Mouse (Mus musculus) lung, embryonic 15.5 days (tissue): ENCODE results near the gene Gm20219. TPM values are rescaled to one million over a fixed set of nuclear protein-coding genes. Genes with fewer than 3 reads are reported as not detected.

Experiments
- ATAC-seq: fragments of 200-750 bp; cut with Nextera tagmentation; 2 replicates; pipeline ENCODE4 v1.8.0; 2017; ENCODE audit warnings: moderate number of reproducible peaks, borderline replicate concordance; ENCODE audit not compliant: low FRiP score, low TSS enrichment; ENCODE audit errors: extremely low read depth
- H3K27ac ChIP-seq: fragments of 300-500 bp; sonication (generic); 2 replicates; pipeline ENCODE4 v1.5.1; 2015; ENCODE audit warnings: moderate library complexity, mild to moderate bottlenecking, inconsistent platforms
- H3K27me3 ChIP-seq: fragments of 300-500 bp; sonication (generic); 2 replicates; pipeline ENCODE4 v1.6.1; 2015; ENCODE audit warnings: inconsistent platforms
- H3K36me3 ChIP-seq: fragments of 300-500 bp; sonication (generic); 2 replicates; pipeline ENCODE4 v1.6.1; 2015; ENCODE audit warnings: inconsistent platforms
- H3K4me1 ChIP-seq: fragments of 300-500 bp; sonication (generic); 2 replicates; pipeline ENCODE4 v1.6.1; 2015; ENCODE audit warnings: inconsistent platforms
- H3K4me2 ChIP-seq: fragments of 300-500 bp; sonication (generic); 2 replicates; pipeline ENCODE4 v1.6.1; 2015; ENCODE audit warnings: inconsistent platforms, mild to moderate bottlenecking, moderate library complexity
- H3K4me3 ChIP-seq: fragments of 300-500 bp; sonication (generic); 2 replicates; pipeline ENCODE4 v1.5.1; 2015; ENCODE audit warnings: mild to moderate bottlenecking, inconsistent platforms
- H3K9ac ChIP-seq: fragments of 300-500 bp; sonication (generic); 2 replicates; pipeline ENCODE4 v1.6.1; 2015; ENCODE audit warnings: inconsistent platforms
- H3K9me3 ChIP-seq: fragments of 300-500 bp; sonication (generic); 2 replicates; pipeline ENCODE4 v1.6.1; 2016; ENCODE audit warnings: inconsistent platforms
- WGBS: fragments of 180-500 bp; shearing (Covaris S2); methylation state at CpG from one replicate; pipeline ENCODE4 v1.1.7; 2015; 5-methylcytosine and 5-hydroxymethylcytosine counted together
- polyA plus RNA-seq: library from polyadenylated mRNA; unstranded; fragments of >200 nt; fragmentation: Nextera tagmentation; extraction: Ambion mirVana; gene quantifications from 2 replicates; pipeline ENCODE4 v1.2.1, GENCODE M21; 2015

Gene Gm20219
- polyA plus RNA-seq, 1 experiment from 2014 or later, result 4.5 TPM

GRCm38 (mm10) chr17:56551841-56552581 lies 2.2 kb downstream of the Gm20219 start:
- Histone ChIP-seq H3K4me2 (no peak overlapping the region), H3K4me3 (no peak overlapping the region), H3K36me3 (no peaks in the 10 kb centered on the region), H3K27me3 (no peaks in the 10 kb centered on the region), H3K9me3 (no peaks in the 10 kb centered on the region), H3K9ac (no peak overlapping the region), H3K4me1 (peaks cover 6% of the 10 kb centered on the region; the same call in 1 of the 2 replicates), H3K27ac (no peak overlapping the region)
- WGBS, result 63% methylated on average over 6 of the region's 6 CpGs
- no peak for ATAC-seq

- Histone ChIP-seq H3K27me3 (no peaks in the 10 kb centered on the region), H3K4me3 (no peak overlapping the region), H3K9ac (no peak overlapping the region), H3K9me3 (no peaks in the 10 kb centered on the region), H3K27ac (no peak overlapping the region), H3K4me2 (no peak overlapping the region), H3K4me1 (peaks cover 6% of the 10 kb centered on the region; the same call in 1 of the 2 replicates), H3K36me3 (no peaks in the 10 kb centered on the region)
- ATAC-seq, result no peak
- 74% methylated on average over 12 of the region's 12 CpGs for WGBS
These were observed 3.3 kb downstream of the Gm20219 start for GRCm38 (mm10) chr17:56550784-56551475.

GRCm38 (mm10) chr17:56548605-56549105 lies 5.5 kb downstream of the Gm20219 start:
- Histone ChIP-seq H3K27me3 (no peaks in the 10 kb centered on the region), H3K4me3 (no peak overlapping the region), H3K4me2 (no peak overlapping the region), H3K4me1 (no peaks in the 10 kb centered on the region), H3K27ac (no peak overlapping the region), H3K9me3 (no peaks in the 10 kb centered on the region), H3K36me3 (no peaks in the 10 kb centered on the region), H3K9ac (no peak overlapping the region)
- no peak for ATAC-seq
- 65% methylated on average over 4 of the region's 4 CpGs for whole genome bisulfite sequencing

GRCm38 (mm10) chr17:56547846-56548604 lies 6.2 kb downstream of the Gm20219 start:
- H3K4me1 ChIP-seq, result no peaks in the 10 kb centered on the region
- no peak for ATAC-seq
- WGBS, result 75% methylated on average over 9 of the region's 9 CpGs
- no peaks in the 10 kb centered on the region for H3K9me3 ChIP-seq
- no peak overlapping the region for H3K4me3 ChIP-seq
- H3K4me2 ChIP-seq, result no peak overlapping the region
- H3K27ac ChIP-seq, result no peak overlapping the region
- no peaks in the 10 kb centered on the region for H3K27me3 ChIP-seq
- no peak overlapping the region for H3K9ac ChIP-seq
- H3K36me3 ChIP-seq, result no peaks in the 10 kb centered on the region

GRCm38 (mm10) chr17:56547116-56547845 lies 6.9 kb downstream of the Gm20219 start:
- Histone ChIP-seq H3K9ac (no peak overlapping the region), H3K4me2 (no peak overlapping the region), H3K9me3 (no peaks in the 10 kb centered on the region), H3K4me1 (no peaks in the 10 kb centered on the region), H3K27me3 (no peaks in the 10 kb centered on the region; the same call in 1 of the 2 replicates), H3K36me3 (no peaks in the 10 kb centered on the region), H3K4me3 (no peak overlapping the region), H3K27ac (no peak overlapping the region)
- WGBS, result 60% methylated on average over 17 of the region's 17 CpGs
- ATAC-seq, result no peak

DNA sequence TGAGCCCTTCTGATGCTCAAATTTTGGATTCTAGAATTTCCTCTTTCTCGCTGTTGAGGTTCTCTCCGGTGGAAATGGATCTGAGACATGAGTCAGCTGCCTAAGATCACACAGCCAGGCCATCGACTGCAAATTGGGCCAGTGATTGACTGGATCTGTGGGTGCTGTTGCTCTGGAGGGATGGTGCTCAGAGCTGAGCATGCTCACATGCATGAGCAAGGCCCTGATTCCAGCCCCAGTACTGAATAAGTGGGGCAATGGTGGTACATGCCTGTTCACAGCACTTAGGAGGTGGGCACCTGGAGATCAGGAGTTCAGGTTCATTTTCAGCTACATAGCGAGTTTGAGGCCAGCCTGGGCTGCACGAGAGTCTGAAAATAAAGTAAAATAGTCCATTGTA lies 7.6 kb downstream of the Gm20219 start:
- Histone ChIP-seq H3K27ac (no peak overlapping the region), H3K4me2 (no peak overlapping the region), H3K9me3 (no peaks in the 10 kb centered on the region), H3K4me1 (no peaks in the 10 kb centered on the region), H3K4me3 (no peak overlapping the region), H3K36me3 (no peaks in the 10 kb centered on the region), H3K9ac (no peak overlapping the region), H3K27me3 (no peaks in the 10 kb centered on the region; the same call in 1 of the 2 replicates)
- ATAC-seq, result no peak
- 79% methylated on average over 5 of the region's 5 CpGs for WGBS

DNA sequence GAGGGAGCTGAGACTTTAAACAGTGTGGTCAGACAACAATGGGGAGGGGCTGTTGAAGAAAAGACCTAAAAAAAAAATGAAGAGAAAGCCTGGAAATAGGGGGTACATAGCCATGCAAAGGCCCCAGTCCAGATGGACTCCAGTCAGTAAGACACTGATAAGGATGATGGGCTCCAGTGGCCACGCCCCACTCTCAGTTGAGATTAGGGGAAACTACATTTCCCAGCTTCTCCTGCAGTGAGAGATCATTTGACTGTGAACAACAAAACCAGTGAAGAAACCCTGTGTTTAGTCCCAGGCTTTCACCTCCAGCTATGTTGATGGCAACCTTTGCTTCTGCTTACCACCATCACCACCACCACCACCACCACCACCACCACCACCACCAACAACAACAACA lies 8.2 kb downstream of the Gm20219 start:
- Histone ChIP-seq H3K9ac (no peak overlapping the region), H3K4me3 (no peak overlapping the region), H3K9me3 (no peaks in the 10 kb centered on the region), H3K27ac (no peak overlapping the region), H3K36me3 (no peaks in the 10 kb centered on the region), H3K27me3 (no peaks in the 10 kb centered on the region; the same call in 1 of the 2 replicates), H3K4me2 (no peak overlapping the region), H3K4me1 (no peaks in the 10 kb centered on the region)
- ATAC-seq, result no peak
- WGBS, result 88% methylated on average over 1 of the region's 1 CpGs

- no peak overlapping the region for H3K4me3 ChIP-seq
- 70% methylated on average over 7 of the region's 7 CpGs for WGBS
- H3K9me3 ChIP-seq, result no peaks in the 10 kb centered on the region
- H3K36me3 ChIP-seq, result no peaks in the 10 kb centered on the region
- H3K4me1 ChIP-seq, result no peaks in the 10 kb centered on the region
- no peak for ATAC-seq
- H3K27me3 ChIP-seq, result no peaks in the 10 kb centered on the region; the same call in 1 of the 2 replicates
- H3K9ac ChIP-seq, result no peak overlapping the region
- H3K4me2 ChIP-seq, result no peak overlapping the region
- H3K27ac ChIP-seq, result no peak overlapping the region
These were observed 9.3 kb downstream of the Gm20219 start for GRCm38 (mm10) chr17:56544699-56545387.

DNA sequence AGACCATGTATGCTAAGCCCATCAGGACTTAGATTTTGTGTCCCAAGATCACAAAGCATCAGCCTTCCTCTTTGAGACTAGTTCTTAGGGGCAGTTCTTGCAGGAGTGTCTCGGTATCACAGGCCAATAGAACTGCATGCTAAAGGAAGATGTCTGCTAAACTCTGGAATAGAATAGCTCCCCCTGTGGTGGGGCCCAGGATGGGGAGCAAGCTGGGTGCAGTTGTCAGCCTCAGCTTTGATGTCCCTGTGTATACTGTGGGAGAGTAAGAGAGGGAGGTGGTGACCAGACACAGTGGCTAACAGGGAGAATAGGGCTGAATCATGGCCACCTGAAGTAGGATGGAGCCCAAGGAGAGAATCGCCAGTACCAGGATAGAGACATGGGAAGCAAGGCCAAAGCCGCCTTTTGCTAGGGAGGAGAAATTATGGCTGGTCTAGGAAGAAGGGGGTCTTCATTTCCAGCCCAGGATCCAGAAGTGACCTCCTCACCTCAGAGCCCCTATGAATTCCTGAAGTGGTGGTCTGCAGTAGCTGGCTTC lies 10.4 kb downstream of the Gm20219 start:
- Histone ChIP-seq H3K4me1 (no peaks in the 10 kb centered on the region), H3K4me2 (no peak overlapping the region), H3K9ac (no peak overlapping the region), H3K27me3 (no peaks in the 10 kb centered on the region; the same call in 1 of the 2 replicates), H3K4me3 (no peak overlapping the region), H3K9me3 (no peaks in the 10 kb centered on the region), H3K27ac (no peak overlapping the region), H3K36me3 (no peaks in the 10 kb centered on the region)
- no peak for ATAC-seq
- WGBS, result 75% methylated on average over 3 of the region's 3 CpGs

DNA sequence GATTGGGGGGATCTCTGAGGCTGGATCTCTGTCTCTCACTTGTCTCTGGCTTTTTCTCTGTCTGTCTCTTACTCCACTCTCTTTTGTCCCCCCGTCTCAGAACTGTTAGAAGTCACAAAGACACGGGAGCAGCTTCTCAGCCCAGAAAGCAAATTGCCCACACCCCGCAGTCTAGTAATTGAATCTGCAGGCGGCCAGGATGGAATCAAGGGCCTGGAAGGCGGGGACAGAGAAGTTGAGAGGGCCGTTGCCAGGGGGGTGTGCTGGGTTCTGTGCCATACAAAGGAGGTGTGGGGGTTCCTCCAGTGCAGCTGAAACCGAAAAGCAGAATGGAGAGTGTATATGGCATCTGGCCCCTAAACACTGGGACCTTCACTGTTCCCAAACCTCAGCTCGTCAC lies 11.5 kb downstream of the Gm20219 start:
- Histone ChIP-seq H3K4me3 (no peak overlapping the region), H3K9ac (no peak overlapping the region), H3K4me2 (no peak overlapping the region), H3K4me1 (no peaks in the 10 kb centered on the region), H3K27me3 (no peaks in the 10 kb centered on the region; the same call in 1 of the 2 replicates), H3K9me3 (no peaks in the 10 kb centered on the region), H3K36me3 (no peaks in the 10 kb centered on the region), H3K27ac (no peak overlapping the region)
- ATAC-seq, result no peak
- WGBS, result 56% methylated on average over 8 of the region's 8 CpGs
